Mouse (Mus musculus): ENCODE measurements at regions not wholly inside any gene's neighbourhood (a gene's known extent, or its start where the extent isn't known, plus 50 kb on each side); places are given as distances from the start of the nearest gene placed in this dataset.

DNA sequence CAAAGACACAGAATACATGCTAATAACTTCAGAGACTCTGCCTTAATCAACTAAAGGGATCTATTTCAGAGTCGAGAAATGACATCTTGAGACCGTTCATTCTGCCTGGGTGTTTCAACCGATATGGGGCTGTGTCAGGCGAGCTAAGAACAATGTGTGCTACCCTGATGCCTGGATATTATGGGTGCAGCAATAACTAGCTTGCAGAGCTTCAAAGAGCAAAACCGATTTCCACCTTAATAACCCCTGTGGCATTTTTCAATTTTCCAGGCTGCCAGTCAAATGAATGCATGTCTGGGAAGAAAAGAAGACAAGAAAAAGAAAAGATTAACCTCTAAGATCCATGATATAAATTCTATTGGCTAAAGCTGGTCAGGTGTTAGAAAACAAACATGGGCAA, 804.0 kb downstream of the Diaph3 start:
- H3K4me1 ChIP-seq (ENCODE audit: control insufficient read depth, insufficient read depth): no peaks in the 10 kb centered on the region
- ATAC-seq (ENCODE audit: insufficient read depth, low read depth) (no peak), DNase-seq (ENCODE audit: low spot score) (no peak)
- H3K36me3 ChIP-seq (replicated peaks; ENCODE audit: control insufficient read depth, insufficient read depth, low read length): no peaks in the 10 kb centered on the region
- no peak overlapping the region for H3K4me2 ChIP-seq (ENCODE audit: low read depth, low read length)
- TF ChIP-seq EP300 (IDR thresholded peaks at IDR 0.05; ENCODE audit: low read depth) (no peak), CTCF (IDR thresholded peaks at IDR 0.05; ENCODE audit: low read depth) (no peak)
- H3K9me3 ChIP-seq (replicated peaks; ENCODE audit: control insufficient read depth, low read length): no peaks in the 10 kb centered on the region
- no peak overlapping the region for H3K27ac ChIP-seq (ENCODE audit: low read depth)
- H3K27me3 ChIP-seq (ENCODE audit: control insufficient read depth, insufficient read depth, low read length): no peaks in the 10 kb centered on the region
- no peak overlapping the region for H3K4me3 ChIP-seq (ENCODE audit: low read depth, low read length)
- no peak overlapping the region for H3K9ac ChIP-seq (replicated peaks; ENCODE audit: low read depth, low read length)
- WGBS: 88% methylated on average over 5 of the region's 5 CpGs

DNA sequence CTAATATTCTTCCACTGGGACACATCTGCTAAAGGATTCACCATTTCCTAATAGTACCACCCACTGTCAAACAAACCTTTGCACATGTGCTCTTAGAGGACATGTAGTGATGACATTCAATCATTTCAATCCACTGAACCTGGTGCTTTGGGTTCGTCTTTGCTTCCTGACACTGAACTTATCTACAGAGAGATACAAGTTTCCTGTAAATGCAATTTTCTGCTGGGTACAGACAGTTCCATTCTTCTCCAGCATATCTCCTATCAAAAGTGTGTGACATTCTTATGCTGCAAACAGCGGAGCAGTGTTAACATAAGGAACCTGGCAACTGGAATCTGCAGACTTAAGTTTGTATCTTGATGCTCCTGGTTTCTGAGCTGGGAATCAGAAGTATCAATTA, 805.8 kb downstream of the Diaph3 start:
- ATAC-seq (ENCODE audit: insufficient read depth, low read depth): no peak
- Histone ChIP-seq H3K9me3 (replicated peaks; ENCODE audit: control insufficient read depth, low read length) (no peaks in the 10 kb centered on the region), H3K27ac (ENCODE audit: low read depth) (no peak overlapping the region), H3K9ac (replicated peaks; ENCODE audit: low read depth, low read length) (no peak overlapping the region), H3K27me3 (ENCODE audit: control insufficient read depth, insufficient read depth, low read length) (no peaks in the 10 kb centered on the region), H3K4me2 (ENCODE audit: low read depth, low read length) (no peak overlapping the region), H3K4me3 (ENCODE audit: low read depth, low read length) (no peak overlapping the region), H3K4me1 (ENCODE audit: control insufficient read depth, insufficient read depth) (no peaks in the 10 kb centered on the region), H3K36me3 (replicated peaks; ENCODE audit: control insufficient read depth, insufficient read depth, low read length) (no peaks in the 10 kb centered on the region)
- TF ChIP-seq CTCF (IDR thresholded peaks at IDR 0.05; ENCODE audit: low read depth): no peak
- no peak for DNase-seq (ENCODE audit: low spot score)
- 26% methylated on average over 2 of the region's 2 CpGs for WGBS

DNA sequence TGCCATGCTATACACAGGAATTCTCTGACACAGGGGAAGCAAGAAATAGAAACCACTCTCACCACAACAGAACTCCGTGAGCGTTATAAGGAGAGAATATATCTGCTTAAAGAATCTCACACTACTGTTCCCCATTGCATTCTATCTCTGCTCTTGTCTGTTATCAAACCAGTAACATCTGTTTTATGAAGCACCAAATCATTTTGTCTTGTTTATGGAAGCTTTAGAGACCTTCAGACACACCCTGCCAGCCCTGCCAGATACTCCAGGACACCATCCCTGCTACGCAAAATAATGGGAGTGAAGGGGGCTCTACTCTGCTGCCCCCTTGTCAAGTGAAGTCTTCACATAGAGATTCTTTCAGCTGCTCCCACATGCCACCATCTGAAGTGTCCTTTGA, 811.9 kb downstream of the Diaph3 start:
- H3K4me3 ChIP-seq (ENCODE audit: low read depth, low read length): peak overlapping the region; percentile 27
- DNase-seq (ENCODE audit: low spot score) (no peak), ATAC-seq (ENCODE audit: insufficient read depth, low read depth) (no peak)
- H3K4me1 ChIP-seq (ENCODE audit: control insufficient read depth, insufficient read depth): no peaks in the 10 kb centered on the region
- no peak for TF ChIP-seq EP300 (IDR thresholded peaks at IDR 0.05; ENCODE audit: low read depth)
- no peak for TF ChIP-seq CTCF (IDR thresholded peaks at IDR 0.05; ENCODE audit: low read depth)
- H3K27ac ChIP-seq (ENCODE audit: low read depth): no peak overlapping the region
- peak overlapping the region; percentile 45; the same call in 1 of the 2 replicates for H3K9ac ChIP-seq (replicated peaks; ENCODE audit: low read depth, low read length)
- no peaks in the 10 kb centered on the region for H3K27me3 ChIP-seq (ENCODE audit: control insufficient read depth, insufficient read depth, low read length)
- no peaks in the 10 kb centered on the region for H3K9me3 ChIP-seq (replicated peaks; ENCODE audit: control insufficient read depth, low read length)
- WGBS: 20% methylated on average over 3 of the region's 3 CpGs
- no peaks in the 10 kb centered on the region for H3K36me3 ChIP-seq (replicated peaks; ENCODE audit: control insufficient read depth, insufficient read depth, low read length)
- peak overlapping the region; percentile 50 for H3K4me2 ChIP-seq (ENCODE audit: low read depth, low read length)

DNA sequence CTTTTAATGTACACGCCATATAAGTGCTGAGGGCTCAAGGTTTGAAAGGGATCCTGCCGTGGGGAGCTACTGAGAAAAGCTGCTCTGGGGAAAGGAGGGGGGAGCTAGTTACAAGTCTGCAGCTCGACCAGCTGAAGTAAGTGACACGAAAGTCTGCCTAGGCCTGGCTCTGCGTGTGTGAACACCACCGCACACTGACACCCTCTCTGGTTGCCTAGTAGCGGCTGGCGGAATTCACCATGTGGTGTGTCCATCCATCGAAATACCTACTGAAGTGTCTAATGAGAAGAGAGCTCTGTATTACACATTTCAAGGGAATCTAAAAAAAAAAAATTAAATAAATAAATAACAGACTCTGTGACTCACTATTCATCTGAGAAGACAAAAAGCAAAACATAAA, 813.4 kb downstream of the Diaph3 start:
- H3K4me2 ChIP-seq (ENCODE audit: low read depth, low read length): no peak overlapping the region
- no peak for DNase-seq (ENCODE audit: low spot score)
- H3K27me3 ChIP-seq (ENCODE audit: control insufficient read depth, insufficient read depth, low read length): no peaks in the 10 kb centered on the region
- 75% methylated on average over 9 of the region's 9 CpGs for WGBS
- H3K9me3 ChIP-seq (replicated peaks; ENCODE audit: control insufficient read depth, low read length): no peaks in the 10 kb centered on the region
- ATAC-seq (ENCODE audit: insufficient read depth, low read depth): no peak
- no peaks in the 10 kb centered on the region for H3K4me1 ChIP-seq (ENCODE audit: control insufficient read depth, insufficient read depth)
- H3K27ac ChIP-seq (ENCODE audit: low read depth): no peak overlapping the region
- no peaks in the 10 kb centered on the region for H3K36me3 ChIP-seq (replicated peaks; ENCODE audit: control insufficient read depth, insufficient read depth, low read length)
- H3K4me3 ChIP-seq (ENCODE audit: low read depth, low read length): no peak overlapping the region
- H3K9ac ChIP-seq (replicated peaks; ENCODE audit: low read depth, low read length): no peak overlapping the region
- TF ChIP-seq CTCF (IDR thresholded peaks at IDR 0.05; ENCODE audit: low read depth): no peak
- TF ChIP-seq EP300 (IDR thresholded peaks at IDR 0.05; ENCODE audit: low read depth): no peak

DNA sequence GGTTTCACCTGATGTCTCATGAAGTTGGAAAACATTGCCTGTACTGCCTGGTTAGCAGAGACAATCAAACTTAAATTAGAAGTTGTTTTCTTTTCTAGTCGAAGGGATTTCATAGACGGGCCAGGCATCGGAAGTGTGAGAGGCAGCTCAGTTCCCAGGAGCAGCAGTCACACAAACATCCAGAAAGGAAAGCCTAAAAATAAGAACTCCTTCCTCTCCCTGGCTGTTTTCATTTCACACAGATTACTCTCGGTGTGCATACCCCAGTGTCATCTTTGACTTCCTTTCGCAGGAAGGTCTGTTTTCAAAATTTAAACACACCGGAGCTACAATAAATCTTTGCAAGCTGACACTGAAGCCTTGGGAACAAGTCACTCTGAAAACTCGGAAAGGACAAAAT, 818.7 kb downstream of the Diaph3 start:
- 0 out of 2 replicates have a peak overlapping the region, but pooled peaks have one; percentile 7 for H3K4me2 ChIP-seq (ENCODE audit: low read depth, low read length)
- H3K27me3 ChIP-seq (ENCODE audit: control insufficient read depth, insufficient read depth, low read length): no peaks in the 10 kb centered on the region
- DNase-seq (ENCODE audit: low spot score): no peak
- H3K4me1 ChIP-seq (ENCODE audit: control insufficient read depth, insufficient read depth): no peaks in the 10 kb centered on the region
- H3K4me3 ChIP-seq (ENCODE audit: low read depth, low read length): no peak overlapping the region
- H3K27ac ChIP-seq (ENCODE audit: low read depth): peak overlapping the region; percentile 72
- no peaks in the 10 kb centered on the region for H3K36me3 ChIP-seq (replicated peaks; ENCODE audit: control insufficient read depth, insufficient read depth, low read length)
- TF ChIP-seq CTCF (IDR thresholded peaks at IDR 0.05; ENCODE audit: low read depth) (no peak), EP300 (IDR thresholded peaks at IDR 0.05; ENCODE audit: low read depth) (no peak)
- no peaks in the 10 kb centered on the region for H3K9me3 ChIP-seq (replicated peaks; ENCODE audit: control insufficient read depth, low read length)
- H3K9ac ChIP-seq (replicated peaks; ENCODE audit: low read depth, low read length): no peak overlapping the region
- 14% methylated on average over 7 of the region's 7 CpGs for WGBS
- ATAC-seq (ENCODE audit: insufficient read depth, low read depth): no peak

DNA sequence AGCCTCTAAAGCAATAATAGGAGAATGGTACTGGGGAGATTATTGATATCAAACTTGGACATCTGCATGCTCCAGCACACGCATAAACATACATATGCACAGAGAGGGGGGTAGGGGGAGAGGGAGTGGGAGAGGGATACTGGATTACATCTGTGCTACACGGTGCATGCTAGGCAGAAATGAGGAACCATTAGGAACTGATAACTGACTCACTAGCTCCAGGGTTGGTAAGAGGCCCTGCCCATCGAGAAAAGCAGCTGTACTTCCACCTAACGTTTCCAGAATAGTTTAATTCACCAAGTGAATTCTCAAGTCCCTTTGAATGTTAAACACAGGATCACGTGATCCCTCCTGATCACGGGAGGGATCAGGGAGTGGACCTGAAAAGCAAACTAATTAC, 825.1 kb downstream of the Diaph3 start:
- Histone ChIP-seq H3K9me3 (replicated peaks; ENCODE audit: control insufficient read depth, low read length) (no peaks in the 10 kb centered on the region), H3K4me3 (ENCODE audit: low read depth, low read length) (no peak overlapping the region), H3K27ac (ENCODE audit: low read depth) (no peak overlapping the region), H3K4me2 (ENCODE audit: low read depth, low read length) (no peak overlapping the region), H3K27me3 (ENCODE audit: control insufficient read depth, insufficient read depth, low read length) (no peaks in the 10 kb centered on the region), H3K36me3 (replicated peaks; ENCODE audit: control insufficient read depth, insufficient read depth, low read length) (no peaks in the 10 kb centered on the region), H3K4me1 (ENCODE audit: control insufficient read depth, insufficient read depth) (no peaks in the 10 kb centered on the region), H3K9ac (replicated peaks; ENCODE audit: low read depth, low read length) (no peak overlapping the region)
- no peak for TF ChIP-seq CTCF (IDR thresholded peaks at IDR 0.05; ENCODE audit: low read depth)
- no peak for TF ChIP-seq EP300 (IDR thresholded peaks at IDR 0.05; ENCODE audit: low read depth)
- no peak for DNase-seq (ENCODE audit: low spot score)
- no peak for ATAC-seq (ENCODE audit: insufficient read depth, low read depth)
- 74% methylated on average over 6 of the region's 6 CpGs for WGBS
